Mouse (Mus musculus): ENCODE measurements around the gene Tmem121b.

The Tmem121b gene

DNA sequence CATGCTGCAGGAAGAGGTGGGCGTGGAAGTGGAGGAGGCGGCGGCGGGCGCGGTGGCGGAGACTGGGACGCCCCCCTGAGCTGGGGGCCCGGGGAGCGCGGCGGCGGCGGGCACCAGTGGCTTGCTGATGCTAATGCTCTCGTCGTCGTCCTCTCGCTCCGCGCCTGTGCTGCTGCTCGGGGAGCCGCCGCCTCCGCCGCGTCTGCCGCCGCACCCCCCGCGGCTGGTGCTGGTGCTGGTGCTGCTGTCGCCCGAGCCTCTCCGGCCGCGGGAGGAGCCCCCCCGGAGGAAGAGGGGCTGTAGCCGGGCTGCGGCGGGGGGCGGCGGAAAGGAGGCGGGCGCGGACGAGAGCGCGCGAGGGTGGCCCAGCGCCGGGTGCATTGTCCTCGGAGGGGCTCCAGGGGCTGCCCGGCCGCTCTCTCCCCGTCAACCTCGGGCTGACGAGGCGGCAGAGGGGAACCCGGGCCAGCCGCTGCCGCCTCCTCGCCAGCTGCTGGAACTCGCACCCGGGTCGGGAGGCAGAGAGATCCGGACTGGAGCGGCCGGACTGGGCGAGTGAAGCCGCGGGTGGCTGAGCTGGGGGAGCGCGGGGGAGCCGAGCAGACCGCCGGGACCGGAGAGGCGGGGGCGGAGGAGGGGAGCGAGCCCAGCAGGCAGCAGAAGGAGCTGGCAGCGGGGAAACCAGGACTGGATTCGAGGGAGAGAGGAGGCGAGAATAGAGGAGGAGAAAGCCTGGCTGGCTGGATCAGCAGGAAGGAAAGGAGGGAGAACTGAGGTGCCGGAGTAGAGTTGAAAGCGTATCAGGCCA, at the start of gene Tmem121b:
Gene Tmem121b (minus strand): TSS at position 434 of the 808 bp plus-strand sequence.
- DNase-seq (ENCODE audit: inconsistent age in 2 of 2, low spot score in 1 of 2) = peak; percentile 33 to 64

DNA sequence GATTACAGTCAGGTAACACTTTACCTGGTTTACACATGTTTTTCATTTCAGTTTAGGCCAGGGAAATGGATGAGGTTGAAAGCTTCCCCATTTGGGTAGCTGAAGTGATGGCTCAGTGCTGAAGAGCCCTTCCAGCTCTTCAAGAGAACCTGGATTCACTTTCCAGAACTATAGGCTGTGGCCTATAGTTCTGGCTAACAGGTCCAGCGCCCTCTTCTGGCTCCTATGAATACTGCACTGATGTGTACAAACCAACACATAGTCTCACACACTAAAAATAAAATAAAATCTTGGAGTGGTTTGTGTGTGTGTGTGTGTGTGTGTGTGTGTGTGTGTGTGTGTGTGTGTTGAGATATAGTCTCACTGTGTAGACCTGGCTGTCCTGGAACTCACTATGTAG, 48.5 kb upstream of the Tmem121b start:
- no peak for DNase-seq (ENCODE audit: inconsistent age in 2 of 2, low spot score in 1 of 2)

DNA sequence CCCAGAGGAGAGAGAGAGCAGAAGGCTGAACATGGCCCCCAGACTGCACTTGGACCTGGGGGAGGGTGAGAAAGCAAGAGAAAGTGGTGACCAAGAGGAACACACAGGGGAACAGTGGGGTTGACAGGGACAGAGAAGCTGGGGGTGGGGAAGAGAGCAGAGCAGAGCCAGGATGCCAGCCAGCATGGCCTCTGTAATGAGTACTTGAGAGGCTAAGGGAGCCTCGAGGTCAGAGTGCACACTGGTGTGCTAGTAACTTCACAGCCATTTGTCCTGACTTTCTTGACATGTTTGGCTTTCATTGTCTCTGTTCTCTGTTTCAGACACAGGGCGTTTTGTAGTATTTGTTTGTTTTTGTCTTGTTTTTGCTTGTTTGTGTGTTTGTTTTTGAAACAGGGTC, 47.8 kb upstream of the Tmem121b start:
- no peak for DNase-seq (ENCODE audit: inconsistent age in 2 of 2, low spot score in 1 of 2)

DNA sequence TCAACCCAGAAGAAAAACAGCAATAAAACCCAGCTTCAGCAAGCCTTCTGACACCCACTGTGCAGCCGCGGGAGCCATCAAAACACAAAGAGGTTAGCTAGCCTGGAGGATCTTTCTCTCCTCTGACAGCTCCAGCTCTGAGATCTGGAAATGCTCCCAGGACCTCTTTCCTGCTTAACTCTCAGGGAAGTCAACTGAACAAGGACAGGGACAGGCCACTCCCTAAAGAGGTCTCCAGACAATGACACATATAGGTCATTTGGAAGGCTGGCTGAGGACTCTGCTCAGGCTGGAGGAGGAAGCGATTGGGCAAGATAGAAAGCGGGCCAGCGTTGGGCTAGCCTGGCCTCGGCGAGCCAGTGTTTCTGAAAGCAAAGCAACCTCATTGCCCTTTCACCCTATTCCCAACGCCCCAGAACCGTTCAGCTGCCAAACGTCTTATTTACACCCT, 46.2 kb upstream of the Tmem121b start:
- peak; percentile 47 to 85 for DNase-seq (ENCODE audit: inconsistent age in 2 of 2, low spot score in 1 of 2)

DNA sequence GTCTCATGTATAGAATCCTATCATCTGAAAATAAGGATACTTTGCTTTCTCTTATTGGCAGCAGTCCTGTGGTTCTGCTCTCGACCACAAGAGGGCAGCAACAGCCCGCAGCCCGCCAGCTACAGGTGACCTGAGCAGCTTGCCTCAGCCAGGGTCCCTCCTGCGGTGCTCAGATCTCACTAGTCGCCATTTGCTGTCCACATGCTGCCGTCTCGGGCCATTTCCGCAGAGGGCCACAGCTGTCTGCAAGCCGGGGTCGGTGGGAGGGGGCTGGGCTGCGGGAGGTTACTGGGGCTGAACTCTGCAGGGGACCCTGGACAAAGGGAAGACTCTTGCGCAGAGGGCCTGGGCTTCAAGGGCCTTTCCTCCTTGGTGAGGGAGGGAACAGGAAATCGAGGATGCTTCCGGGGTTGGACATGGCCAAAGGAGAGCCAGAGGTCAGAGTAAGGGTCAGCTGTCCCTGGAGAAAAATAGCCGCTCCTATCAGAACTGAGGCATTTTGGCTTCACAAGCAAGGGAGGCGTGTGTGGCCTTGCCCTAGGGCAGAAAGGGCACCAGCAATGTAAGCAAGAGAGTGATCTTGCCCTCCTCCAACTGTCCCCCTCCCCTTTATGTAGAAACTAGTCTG, 45.6 kb upstream of the Tmem121b start:
- DNase-seq (ENCODE audit: inconsistent age in 2 of 2, low spot score in 1 of 2) = peak; percentile 67 to 93

DNA sequence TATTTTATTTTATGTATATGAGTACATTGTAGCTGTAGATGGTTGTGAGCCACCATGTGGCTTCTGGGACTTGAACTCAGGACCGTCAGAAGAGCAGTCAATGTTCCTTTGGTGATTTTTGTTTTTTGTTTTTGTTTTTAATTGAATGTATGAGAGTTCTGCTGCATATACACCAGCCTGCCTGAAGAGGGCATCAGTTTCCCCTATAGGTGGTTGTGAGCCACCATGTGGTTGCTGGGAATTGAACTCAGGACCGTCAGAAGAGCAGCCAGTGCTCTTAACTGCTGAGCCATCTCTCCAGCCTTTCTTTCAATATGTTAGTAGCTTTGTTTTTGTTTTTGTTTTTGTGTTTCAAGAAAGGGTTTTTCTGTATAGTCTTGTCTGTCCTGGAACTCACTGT, 42.7 kb upstream of the Tmem121b start:
- DNase-seq (ENCODE audit: inconsistent age in 2 of 2, low spot score in 1 of 2) = no peak

DNA sequence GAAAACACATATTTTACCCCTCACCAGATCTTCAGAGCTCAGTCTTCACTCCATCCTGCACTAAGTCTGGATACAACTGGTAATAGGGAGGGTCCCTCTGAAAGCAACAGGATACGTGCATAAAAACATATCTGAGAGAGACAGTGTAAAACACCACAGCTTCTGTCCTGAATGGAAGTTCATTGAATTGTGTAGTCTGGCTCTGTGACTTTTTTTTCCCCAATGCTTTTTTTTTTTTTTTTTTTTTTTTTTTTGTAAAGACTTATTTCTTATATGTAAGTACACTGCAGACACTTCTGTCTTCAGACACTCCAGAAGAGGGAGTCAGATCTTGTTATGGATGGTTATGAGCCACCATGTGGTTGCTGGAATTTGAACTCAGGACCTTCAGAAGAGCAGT, 39.0 kb upstream of the Tmem121b start:
- no peak for DNase-seq (ENCODE audit: inconsistent age in 2 of 2, low spot score in 1 of 2)

DNA sequence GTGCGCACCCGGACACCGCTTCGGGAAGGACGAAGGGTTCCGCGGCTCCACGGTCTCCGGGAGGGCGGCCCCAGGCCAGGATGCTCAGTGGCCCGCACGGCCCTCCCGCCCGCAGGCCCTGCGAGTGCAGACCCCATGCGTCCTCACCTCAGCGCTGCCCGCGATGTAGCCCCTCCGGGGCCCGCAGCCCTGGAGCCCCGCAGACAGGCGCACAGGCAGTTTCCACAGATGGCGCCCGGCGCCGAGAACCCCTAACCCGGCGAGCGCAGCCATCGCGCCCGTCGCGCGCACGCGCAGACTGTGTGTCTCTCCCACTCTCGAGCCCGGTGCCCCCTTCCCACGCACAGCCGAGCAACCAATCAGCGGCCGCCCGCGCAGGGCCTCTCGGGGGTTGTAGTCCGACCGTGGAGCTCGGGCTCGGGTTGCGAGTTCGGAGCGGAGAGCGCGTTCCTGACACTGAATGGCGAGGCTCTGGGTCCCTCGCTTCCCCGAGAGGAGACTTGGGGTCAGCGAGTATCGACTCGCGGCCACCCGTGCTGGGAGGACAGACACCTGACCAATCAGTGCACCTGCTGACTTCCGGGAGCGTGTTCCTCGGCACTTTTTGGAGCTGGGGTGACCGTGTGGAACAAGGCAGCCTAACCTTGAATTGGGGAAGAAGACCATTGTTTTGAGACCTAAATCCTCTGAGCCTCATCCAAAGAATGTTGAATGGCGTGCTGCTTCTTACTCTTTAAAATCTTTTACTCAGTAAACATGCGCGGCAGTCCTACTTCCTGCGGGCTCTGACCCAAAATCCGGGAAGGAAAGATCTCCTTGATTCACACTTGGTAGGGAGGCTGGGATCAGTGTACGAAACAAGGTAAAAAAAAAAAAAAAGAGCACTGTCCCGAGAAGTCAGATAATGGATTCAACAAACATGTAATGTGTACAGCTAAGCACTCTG, 37.7 kb upstream of the Tmem121b start, which contains the start of gene Hdhd5:
Gene Hdhd5 (minus strand): TSS at position 300 of the 946 bp plus-strand sequence.
- peak; percentile 94 to 97 for DNase-seq (ENCODE audit: inconsistent age in 2 of 2, low spot score in 1 of 2)

DNA sequence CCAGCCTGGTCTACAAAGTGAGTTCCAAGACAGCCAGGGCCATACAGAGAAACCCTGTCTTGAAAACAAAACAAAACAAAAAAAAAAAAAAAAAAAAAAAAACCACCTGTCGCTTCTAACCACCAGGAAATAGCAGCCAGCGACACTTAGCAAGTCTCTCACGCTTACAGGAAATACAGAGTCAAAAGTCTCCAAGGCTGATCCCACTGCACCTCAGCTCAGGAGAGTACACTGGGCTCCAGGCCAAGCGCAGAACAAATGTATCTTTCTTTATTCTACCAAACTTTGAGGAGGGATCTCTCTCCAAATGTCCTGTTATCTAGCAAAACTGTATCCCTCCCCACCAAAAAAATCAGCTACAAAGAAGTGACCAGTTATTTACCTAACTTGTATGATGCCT, 35.5 kb upstream of the Tmem121b start:
- DNase-seq (ENCODE audit: inconsistent age in 2 of 2, low spot score in 1 of 2) = no peak

DNA sequence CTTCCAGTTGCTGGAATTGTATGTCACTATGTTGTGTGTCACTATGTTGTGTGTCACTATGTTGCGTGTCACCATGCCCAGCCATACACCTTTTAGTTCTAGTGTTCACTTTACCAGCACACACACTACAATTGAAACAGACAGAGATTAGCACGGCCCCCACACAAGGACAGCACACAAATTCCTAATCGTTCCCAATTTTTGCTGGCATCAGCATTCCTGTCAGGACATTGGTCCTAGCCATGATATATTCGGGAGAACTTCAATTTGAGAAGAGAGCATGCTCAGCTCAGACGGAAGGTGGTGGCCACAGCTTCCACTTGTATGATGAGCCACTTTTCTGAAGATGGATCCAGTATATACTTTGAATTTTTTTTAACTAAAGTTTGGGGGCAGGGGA, 31.2 kb upstream of the Tmem121b start:
- no peak for DNase-seq (ENCODE audit: inconsistent age in 2 of 2, low spot score in 1 of 2)

DNA sequence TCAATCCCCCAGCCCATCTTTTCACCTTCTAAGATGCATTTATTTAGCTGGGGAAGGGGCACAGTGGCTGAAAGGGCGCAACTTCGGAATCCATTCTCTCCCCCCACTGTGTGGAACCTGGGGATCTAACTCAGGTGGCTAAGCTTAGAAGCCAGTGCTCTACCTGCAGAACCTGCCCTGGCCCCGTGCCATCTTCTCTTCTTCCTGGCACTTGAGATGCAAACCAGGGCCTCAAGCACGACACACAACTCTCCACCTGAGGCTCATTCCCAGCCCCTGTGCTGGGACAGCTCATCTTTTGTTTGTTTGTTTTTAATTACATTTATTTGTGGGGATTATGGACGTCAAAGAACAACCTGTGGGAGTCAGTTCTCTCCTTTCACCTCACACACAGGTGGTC, 26.0 kb upstream of the Tmem121b start:
- no peak for DNase-seq (ENCODE audit: inconsistent age in 2 of 2, low spot score in 1 of 2)

DNA sequence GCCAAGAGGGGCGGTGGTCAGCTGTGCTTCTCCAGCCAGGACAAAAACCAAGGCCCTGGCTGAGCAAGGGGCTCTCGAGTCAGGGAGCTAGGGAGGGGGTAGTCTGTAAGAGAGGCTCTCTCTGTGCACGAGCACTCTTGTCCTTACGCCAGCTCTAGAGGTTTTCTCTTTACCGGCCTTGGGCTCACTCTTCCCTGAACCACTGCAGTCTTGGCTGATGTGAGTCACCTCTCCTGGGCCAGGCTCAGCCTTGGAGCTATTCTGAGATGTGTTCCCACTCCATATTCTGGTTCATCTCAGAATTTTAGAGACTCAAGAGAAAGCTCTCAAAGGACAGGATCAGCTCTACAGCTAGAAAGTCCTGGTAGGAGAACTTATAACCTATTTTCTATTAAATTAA, 23.7 kb upstream of the Tmem121b start:
- DNase-seq (ENCODE audit: inconsistent age in 2 of 2, low spot score in 1 of 2) = peak; percentile 70 to 87

DNA sequence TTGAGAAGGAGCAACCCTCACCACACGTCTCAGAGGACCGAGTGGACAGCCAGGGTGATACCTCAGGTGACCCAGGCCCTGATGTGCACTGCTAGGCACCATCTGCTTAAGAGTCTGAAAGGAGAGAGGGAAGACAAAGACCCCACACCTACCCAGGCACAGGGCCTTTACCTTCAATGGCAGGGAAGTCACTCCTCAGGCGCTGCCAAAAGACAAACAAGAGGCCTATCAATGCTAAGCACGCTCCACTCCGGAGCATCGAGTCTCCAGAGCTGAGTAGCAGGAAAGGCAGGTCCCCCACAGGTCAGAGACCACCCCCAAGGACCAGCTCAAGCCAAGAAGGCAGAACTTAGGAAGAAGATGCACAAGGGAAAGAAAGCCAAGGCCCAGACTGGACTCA, 23.3 kb upstream of the Tmem121b start:
- DNase-seq (ENCODE audit: inconsistent age in 2 of 2, low spot score in 1 of 2) = no peak

DNA sequence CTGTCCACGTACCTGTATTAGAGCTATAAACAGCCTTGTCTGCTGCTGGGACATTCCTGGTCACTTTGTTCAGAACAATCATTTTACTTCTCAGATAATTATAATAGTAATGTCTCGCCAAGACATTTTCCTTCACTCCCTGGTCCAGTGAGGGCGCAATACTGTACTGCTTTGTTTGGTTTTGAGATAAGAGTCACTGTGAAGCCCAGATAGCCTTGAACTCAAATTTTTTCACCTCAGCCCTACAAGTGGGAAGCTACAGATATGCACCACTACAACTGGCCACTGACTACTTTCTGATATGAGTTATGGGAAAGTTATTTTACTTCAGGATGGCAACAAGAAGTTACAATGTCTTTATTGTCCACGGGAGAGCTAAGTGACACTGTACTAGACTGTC, 22.8 kb upstream of the Tmem121b start:
- peak in 1 of 2 experiments; percentile 44 for DNase-seq (ENCODE audit: inconsistent age in 2 of 2, low spot score in 1 of 2)

DNA sequence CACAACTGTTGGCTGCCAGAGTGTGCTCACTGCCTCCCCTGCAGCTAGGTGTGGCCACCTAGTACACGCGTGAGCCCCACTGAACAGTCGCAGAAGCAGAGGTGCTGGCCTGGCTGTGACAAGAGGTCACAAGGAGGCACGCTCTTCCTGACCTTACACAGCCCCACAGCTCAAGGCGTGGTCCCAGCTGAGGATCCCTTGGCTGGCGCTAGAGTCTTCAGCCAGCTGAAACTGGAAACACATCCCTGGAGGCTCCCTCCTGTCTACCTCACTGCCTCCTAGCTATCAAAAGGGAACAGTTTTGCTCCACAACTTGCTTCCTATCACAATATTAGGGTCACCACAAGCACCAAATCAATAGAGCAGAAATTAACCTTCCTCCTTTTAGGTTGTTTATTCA, 17.6 kb upstream of the Tmem121b start:
- no peak for DNase-seq (ENCODE audit: inconsistent age in 2 of 2, low spot score in 1 of 2)

DNA sequence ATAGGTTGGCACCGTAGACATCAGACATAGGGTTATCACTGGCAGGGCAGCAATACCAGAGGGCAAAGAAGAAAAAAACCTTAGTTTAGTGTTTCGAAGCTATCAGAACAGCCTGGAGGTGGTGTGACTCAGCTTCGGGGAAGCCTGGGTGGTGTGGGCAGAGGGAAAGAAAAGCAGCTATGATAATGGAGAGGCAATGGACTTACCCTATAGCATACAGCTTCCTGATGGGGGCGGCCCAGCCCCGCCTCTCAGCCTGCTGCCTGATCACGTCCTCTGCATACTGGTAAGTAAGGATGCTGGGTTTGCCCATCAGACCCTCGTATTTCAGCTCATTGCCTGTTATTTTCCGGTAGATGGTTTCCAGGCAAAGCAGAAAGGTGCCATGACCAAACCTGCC, 16.8 kb upstream of the Tmem121b start:
- no peak for DNase-seq (ENCODE audit: inconsistent age in 2 of 2, low spot score in 1 of 2)

DNA sequence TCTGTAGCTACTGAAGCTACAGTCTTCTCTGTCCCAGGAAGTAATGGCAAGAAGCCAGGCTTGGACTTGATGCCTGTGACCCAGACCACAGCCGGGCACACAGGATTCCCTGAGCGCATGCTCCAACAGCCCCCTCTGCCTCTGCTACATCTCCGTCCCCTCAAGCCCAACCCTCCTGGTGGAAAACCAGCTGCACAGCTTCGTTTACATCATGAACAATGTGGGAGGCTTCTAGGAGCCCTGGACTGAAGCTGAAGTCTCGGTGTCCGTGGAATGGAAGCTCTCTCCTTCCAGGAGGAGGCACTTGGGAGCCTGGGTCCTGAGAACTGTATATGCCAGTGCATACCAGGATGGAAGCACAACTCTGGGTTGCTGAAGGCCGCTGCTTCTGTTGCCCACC, 16.4 kb upstream of the Tmem121b start:
- no peak for DNase-seq (ENCODE audit: inconsistent age in 2 of 2, low spot score in 1 of 2)

DNA sequence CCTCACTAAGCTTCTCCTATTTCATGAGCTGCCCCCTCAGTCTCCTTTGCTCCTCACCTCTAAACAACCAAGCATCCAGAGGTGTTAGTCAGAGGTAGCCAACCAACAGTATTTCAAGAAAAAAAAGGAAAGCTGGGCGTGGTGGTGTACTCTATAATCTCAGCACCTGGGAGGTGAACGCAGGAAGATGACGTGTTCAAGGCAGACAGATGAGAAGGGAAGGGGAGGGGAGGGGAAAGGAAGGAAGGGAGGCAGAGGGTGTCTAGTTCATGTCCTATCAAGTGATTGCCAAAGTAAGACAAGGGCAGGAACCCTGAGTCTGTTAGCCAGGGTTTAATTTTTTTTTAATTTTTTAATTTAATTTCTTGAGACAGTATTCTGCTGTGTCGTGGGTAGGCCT, 15.0 kb upstream of the Tmem121b start:
- DNase-seq (ENCODE audit: inconsistent age in 2 of 2, low spot score in 1 of 2) = no peak

DNA sequence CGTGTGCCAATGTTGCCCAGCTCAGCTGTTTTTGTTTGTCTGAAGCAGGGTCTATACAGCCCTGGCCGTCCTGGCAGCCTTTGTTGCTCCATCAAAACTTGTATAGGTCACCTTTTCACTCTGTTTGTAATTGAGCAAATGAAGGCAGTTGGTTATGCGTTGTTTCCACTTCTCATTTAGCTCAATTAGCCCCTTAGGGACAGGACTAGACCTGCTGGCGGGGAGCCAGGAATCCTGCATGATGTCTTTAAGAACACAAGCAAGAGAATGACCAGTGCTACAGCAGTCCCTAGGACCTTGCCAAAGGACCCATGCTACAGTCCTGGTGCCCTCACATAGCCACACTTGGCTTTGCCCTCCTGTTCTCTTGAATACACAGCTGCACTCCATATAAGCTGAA, 11.9 kb upstream of the Tmem121b start:
- DNase-seq (ENCODE audit: inconsistent age in 2 of 2, low spot score in 1 of 2) = no peak

DNA sequence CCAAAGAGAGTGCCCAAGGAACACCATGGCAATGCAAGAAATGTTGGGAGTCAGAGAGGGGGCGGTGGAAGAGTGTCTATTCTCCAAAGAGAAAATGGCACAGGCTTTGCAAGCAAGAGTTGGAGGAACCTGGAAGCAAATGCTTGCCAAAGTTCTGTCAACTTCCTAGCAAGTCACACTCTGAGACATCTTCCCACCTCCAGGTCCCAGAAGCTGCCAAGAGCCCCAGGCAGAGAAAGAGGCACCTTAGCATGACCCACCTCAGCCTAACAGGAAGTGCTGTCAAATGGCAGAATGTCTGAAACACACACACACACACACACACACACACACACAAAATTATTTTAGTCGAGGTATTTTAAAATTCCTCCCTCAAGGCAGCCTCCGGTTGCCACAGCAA, 10.4 kb upstream of the Tmem121b start:
- DNase-seq (ENCODE audit: inconsistent age in 2 of 2, low spot score in 1 of 2) = no peak

DNA sequence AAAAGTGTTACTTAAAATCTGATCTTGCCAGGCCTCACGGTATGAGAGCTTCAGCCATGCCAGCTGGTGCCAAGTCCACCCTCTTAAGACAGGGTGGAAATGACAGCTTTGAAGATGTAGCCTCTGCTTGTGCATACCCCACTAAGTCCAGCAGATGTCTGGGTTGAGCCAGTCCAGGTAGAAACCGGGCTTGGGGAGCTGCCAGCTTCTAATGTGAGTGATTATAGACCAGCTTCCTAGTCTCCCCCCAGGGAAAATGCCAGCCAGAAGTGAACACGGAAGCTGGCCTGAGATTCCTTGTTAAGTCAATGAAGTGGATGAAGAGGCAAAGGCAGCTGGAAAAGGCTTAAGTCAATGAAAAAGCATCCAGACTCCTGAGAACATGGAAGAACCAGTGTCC, 2.9 kb upstream of the Tmem121b start:
- no peak for DNase-seq (ENCODE audit: inconsistent age in 2 of 2, low spot score in 1 of 2)

Data from adrenal gland, adult (tissue).